Mouse (Mus musculus) lung, postnatal 0 days (tissue): ENCODE results near the gene Tex11. TPM values are rescaled to one million over a fixed set of nuclear protein-coding genes. Genes with fewer than 3 reads are reported as not detected.
"Not testable (repeated sequence)": the region's sequence is repeated elsewhere in the genome, so short reads cannot be mapped to it uniquely, and the experiment has no call there.

Source experiments
- ATAC-seq: fragments of 200-750 bp; cut with Nextera tagmentation; 2 replicates; pipeline ENCODE4 v1.8.0; 2017; ENCODE audit warnings: moderate library complexity
- DNase-seq: peaks from one replicate; pipeline ENCODE4 v3.0.0-alpha.2; 2016; ENCODE audit warnings: low spot score
- H3K27ac ChIP-seq: fragments of 300-500 bp; sonication (generic); 2 replicates; pipeline ENCODE4 v1.5.1; 2014; ENCODE audit warnings: antibody characterized with exemption, mild to moderate bottlenecking, low read length, mixed read lengths
- H3K27me3 ChIP-seq: fragments of 300-500 bp; sonication (generic); replicated peaks from 2 replicates; pipeline ENCODE4 v1.6.1; 2014; ENCODE audit warnings: low read length, mixed read lengths; ENCODE audit not compliant: insufficient read depth
- H3K36me3 ChIP-seq: fragments of 300-500 bp; sonication (generic); 2 replicates; pipeline ENCODE4 v1.6.1; 2014; ENCODE audit warnings: low read length, mixed read lengths; ENCODE audit not compliant: insufficient read depth
- H3K4me1 ChIP-seq: fragments of 300-500 bp; sonication (generic); 2 replicates; pipeline ENCODE4 v1.6.1; 2014; ENCODE audit warnings: antibody characterized with exemption, low read depth, low read length, mixed read lengths; ENCODE audit not compliant: insufficient read depth
- H3K4me2 ChIP-seq: fragments of 300-500 bp; sonication (generic); replicated peaks from 2 replicates; pipeline ENCODE4 v1.6.1; 2014; ENCODE audit warnings: low read depth, mild to moderate bottlenecking, low read length, moderate library complexity, mixed read lengths
- H3K4me3 ChIP-seq: fragments of 300-500 bp; sonication (generic); 2 replicates; pipeline ENCODE4 v1.5.1; 2014; ENCODE audit warnings: low read depth, low read length
- H3K9ac ChIP-seq: fragments of 300-500 bp; sonication (generic); replicated peaks from 2 replicates; pipeline ENCODE4 v1.6.1; 2014; ENCODE audit warnings: low read depth, mild to moderate bottlenecking
- H3K9me3 ChIP-seq: fragments of 300-500 bp; sonication (generic); 2 replicates; pipeline ENCODE4 v1.6.1; 2016; ENCODE audit warnings: low read length, mixed read lengths
- CTCF ChIP-seq: IDR thresholded peaks from 2 replicates; pipeline ENCODE4 v1.5.1; 2016; ENCODE audit warnings: antibody characterized with exemption, mild to moderate bottlenecking
- EP300 ChIP-seq: IDR thresholded peaks from 2 replicates; pipeline ENCODE4 v1.6.1; 2016; ENCODE audit warnings: antibody characterized with exemption, mild to moderate bottlenecking, control low read depth
- WGBS: fragments of 180-500 bp; shearing (Covaris S2); extraction: QIAGEN DNeasy Blood & Tissue Kit; methylation state at CpG from one replicate; pipeline ENCODE4 v1.1.7; 2014; 5-methylcytosine and 5-hydroxymethylcytosine counted together
- polyA plus RNA-seq: library from polyadenylated mRNA; unstranded; fragments of >200 nt; fragmentation: Nextera tagmentation; extraction: Ambion mirVana; gene quantifications from 2 replicates; pipeline ENCODE4 v1.2.1, GENCODE M21; 2015

Tex11 gene
- 0.14 TPM in 1 of 2 replicates, not detected in the other for polyA plus RNA-seq

DNA sequence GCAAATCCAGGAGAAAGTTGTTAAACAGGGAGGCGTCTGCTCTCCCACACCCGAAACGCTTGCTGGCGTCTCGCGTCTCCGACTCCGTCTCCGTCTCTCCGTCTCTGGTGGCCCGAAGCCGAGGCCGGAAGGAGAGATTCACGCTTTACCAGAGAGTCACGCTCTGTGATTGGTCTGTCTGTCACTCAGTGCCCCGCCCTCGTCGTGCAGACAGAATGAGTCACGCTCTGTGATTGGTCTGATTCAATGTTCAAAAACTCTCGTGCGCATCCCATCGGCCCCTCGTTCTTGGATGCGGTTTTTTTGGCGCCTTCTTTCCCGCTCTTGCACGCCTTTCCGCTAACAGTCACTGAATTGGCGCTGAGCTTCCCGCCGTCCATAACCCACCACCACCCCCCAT is at the start of gene Tex11:
Tex11 (minus strand) TSS at position 127 of the 400 bp plus-strand sequence.
- no peaks in the 10 kb centered on the region for H3K27me3 ChIP-seq
- H3K4me2 ChIP-seq: no peak within 1 kb of the TSS
- H3K9me3 ChIP-seq: no peaks in the 10 kb centered on the region
- WGBS: 90% methylated on average over 31 of the region's 31 CpGs
- no peak within 1 kb of the TSS for H3K4me3 ChIP-seq
- ATAC-seq: no peak
- H3K4me1 ChIP-seq: no peaks in the 10 kb centered on the region
- no peak within 1 kb of the TSS for H3K9ac ChIP-seq
- TF ChIP-seq EP300 (no peak), CTCF (no peak)
- no peak within 1 kb of the TSS for H3K27ac ChIP-seq
- no peaks in the 10 kb centered on the region for H3K36me3 ChIP-seq
- no peak for DNase-seq

DNA sequence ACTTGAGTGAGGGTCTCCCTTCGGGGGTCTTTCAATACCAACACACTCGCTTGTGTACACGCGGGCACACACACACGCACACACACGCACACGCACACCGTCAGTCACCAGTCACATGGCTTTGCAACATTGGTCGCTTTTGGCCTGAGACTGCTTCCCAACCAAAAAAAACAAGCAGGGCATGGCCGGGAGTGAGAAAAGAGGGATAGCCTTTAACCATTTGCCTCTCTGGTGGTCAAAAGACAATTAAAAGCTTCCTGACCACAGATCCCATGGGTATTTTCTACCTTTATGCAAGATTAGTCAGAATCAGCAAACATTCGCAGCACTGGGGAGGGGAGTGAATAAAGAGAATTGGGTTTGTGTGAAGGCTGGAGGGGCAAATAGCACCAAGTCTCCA is 26.5 kb upstream of the Tex11 start, which contains the start of gene Slc7a3:
Slc7a3 (minus strand) TSS at position 101 of the 400 bp plus-strand sequence.
- DNase-seq (no peak), ATAC-seq (no peak)
- H3K4me2 ChIP-seq: peak within 1 kb of the TSS; percentile 30; the same call in 1 of the 2 replicates
- no peaks in the 10 kb centered on the region for H3K4me1 ChIP-seq
- H3K4me3 ChIP-seq: 0 out of 2 replicates have a peak within 1 kb of the TSS, but pooled peaks have one; percentile 10
- no peak within 1 kb of the TSS for H3K9ac ChIP-seq
- no peaks in the 10 kb centered on the region for H3K36me3 ChIP-seq
- no peak within 1 kb of the TSS for H3K27ac ChIP-seq
- no peaks in the 10 kb centered on the region for H3K9me3 ChIP-seq
- TF ChIP-seq EP300 (no peak), CTCF (no peak)
- WGBS: 29% methylated on average over 11 of the region's 11 CpGs
- no peaks in the 10 kb centered on the region for H3K27me3 ChIP-seq

DNA sequence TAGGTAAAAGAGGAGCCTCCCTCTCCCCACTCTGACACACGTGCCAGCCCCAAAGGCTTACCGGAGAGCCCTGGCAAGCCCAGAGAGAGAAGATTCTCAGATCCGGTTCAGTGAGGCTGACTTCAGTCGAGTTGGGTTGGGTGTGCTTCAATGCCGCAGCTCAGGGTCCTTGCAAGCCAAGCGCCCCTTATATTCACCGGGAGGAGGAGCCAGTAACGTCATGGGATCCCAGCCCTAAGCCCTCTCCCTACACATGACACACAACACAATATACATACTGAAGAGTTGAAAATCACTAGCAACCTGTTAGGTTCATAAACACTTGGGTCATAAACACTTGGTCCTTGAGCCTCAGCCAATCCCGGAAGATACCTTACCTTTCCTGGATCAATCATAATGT is 25.7 kb upstream of the Tex11 start:
- H3K9me3 ChIP-seq, DNase-seq, H3K4me1 ChIP-seq, H3K36me3 ChIP-seq, ATAC-seq, H3K27me3 ChIP-seq, H3K9ac ChIP-seq, H3K27ac ChIP-seq: not testable (repeated sequence)
- Histone ChIP-seq H3K4me3 (0 out of 2 replicates have a peak overlapping the region, but pooled peaks have one; percentile 10), H3K4me2 (0 out of 2 replicates have a peak overlapping the region, but pooled peaks have one; percentile 30)
- 13% methylated on average over 4 of the region's 9 CpGs for WGBS

DNA sequence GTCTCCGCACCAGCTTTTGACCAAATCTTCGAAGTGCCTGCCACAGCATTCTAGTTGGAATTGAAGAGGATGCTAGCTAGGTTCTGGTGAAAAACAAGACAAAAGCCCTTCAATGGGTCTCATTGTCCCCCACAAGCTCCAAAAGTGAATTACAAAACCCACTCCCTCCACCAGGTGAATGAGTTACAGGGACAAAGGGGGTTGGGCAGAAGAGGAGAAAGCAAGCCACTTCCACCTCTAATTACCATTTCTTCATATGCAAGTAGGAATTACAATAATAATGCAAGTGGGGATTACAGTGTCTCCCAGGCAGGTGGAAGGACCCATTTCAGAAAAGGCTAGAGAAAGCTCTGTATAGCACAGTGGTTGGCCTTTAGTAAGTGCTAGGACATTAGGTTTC is 24.7 kb upstream of the Tex11 start:
- Histone ChIP-seq H3K36me3 (no peaks in the 10 kb centered on the region), H3K27ac (no peak overlapping the region), H3K9me3 (no peaks in the 10 kb centered on the region), H3K27me3 (no peaks in the 10 kb centered on the region), H3K4me2 (no peak overlapping the region), H3K4me3 (no peak overlapping the region), H3K4me1 (no peaks in the 10 kb centered on the region), H3K9ac (no peak overlapping the region)
- TF ChIP-seq EP300: no peak
- no peak for TF ChIP-seq CTCF
- DNase-seq (no peak), ATAC-seq (no peak)
- 69% methylated on average over 2 of the region's 2 CpGs for WGBS

DNA sequence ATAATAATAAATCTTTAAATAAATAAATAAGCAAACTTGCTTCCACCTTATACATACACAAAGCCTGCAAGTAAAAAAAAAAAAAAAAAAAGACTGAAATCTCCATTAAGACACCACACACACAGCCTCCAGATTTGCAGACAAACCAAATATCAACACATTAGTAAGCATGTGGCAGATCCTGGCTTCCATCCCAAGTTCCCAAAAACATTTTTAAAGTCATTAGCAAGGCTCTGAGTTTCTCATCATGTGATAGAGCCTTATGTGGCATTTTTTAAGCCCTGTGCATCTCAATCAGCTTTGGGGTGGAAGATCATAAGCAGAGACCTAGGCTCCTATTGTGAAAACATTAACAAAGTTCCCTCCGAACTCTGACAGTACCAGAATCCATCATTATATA is 5.8 kb upstream of the Tex11 start:
- no peak for TF ChIP-seq EP300
- TF ChIP-seq CTCF: no peak
- DNase-seq: no peak
- 53% methylated on average over 1 of the region's 1 CpGs for WGBS

DNA sequence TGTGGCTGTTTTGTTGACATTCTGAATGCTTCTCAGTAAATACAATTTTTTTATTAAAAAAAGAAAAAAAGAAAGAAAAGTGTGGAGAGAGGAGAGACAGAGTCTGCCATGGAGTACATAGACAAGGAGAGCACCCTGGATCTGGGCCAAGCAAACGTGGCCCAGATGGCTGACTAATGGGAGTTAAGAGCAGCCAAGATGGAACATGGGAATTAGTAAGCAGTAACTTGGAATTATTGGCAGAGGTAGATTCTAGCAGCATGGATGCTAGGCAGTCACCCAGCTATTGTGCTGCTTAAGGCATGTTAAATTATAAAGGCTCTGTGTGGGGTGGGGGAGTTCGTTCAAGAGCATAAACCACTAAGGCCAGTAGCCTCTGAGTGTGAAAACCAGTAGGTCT is 4.0 kb upstream of the Tex11 start:
- ATAC-seq (no peak), DNase-seq (no peak)
- Histone ChIP-seq H3K27me3 (no peaks in the 10 kb centered on the region), H3K4me1 (no peaks in the 10 kb centered on the region), H3K27ac (no peak overlapping the region), H3K9me3 (no peaks in the 10 kb centered on the region), H3K9ac (no peak overlapping the region), H3K4me2 (no peak overlapping the region), H3K36me3 (no peaks in the 10 kb centered on the region), H3K4me3 (no peak overlapping the region)
- WGBS: 57% methylated on average over 2 of the region's 2 CpGs
- TF ChIP-seq EP300 (no peak), CTCF (no peak)

More for the DNA sequence above, 5.8 kb upstream of the Tex11 start:
- Histone ChIP-seq H3K36me3 (no peaks in the 10 kb centered on the region), H3K9ac (no peak overlapping the region), H3K4me1 (no peaks in the 10 kb centered on the region), H3K27ac (no peak overlapping the region), H3K9me3 (no peaks in the 10 kb centered on the region), H3K4me3 (no peak overlapping the region), H3K4me2 (no peak overlapping the region), H3K27me3 (no peaks in the 10 kb centered on the region)
- ATAC-seq: no peak

DNA sequence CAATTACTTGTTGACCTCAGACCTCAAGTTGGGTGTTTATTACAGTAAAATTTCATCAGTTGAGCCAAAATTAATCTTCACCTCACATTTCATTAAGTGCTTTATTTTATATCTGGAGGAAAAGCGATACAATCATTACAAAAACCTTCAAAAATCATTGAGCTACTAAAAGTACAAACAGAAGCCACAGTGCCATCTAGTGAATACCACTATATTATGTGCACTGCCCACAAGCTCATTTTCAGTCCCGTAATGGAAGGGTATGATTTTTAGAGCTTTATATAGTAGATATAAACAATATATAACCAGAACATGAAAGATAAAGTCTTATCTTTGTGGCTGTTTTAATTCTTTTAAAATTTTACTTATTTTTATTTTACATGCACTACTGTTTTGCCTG is 115.8 kb downstream of the Tex11 start:
- H3K9me3 ChIP-seq: no peaks in the 10 kb centered on the region
- peak; percentile 57 for TF ChIP-seq CTCF
- no peak for TF ChIP-seq EP300
- no peaks in the 10 kb centered on the region for H3K27me3 ChIP-seq
- no peaks in the 10 kb centered on the region for H3K36me3 ChIP-seq
- ATAC-seq (no peak), DNase-seq (peak; percentile 31)
- WGBS: 19% methylated on average over 2 of the region's 2 CpGs
- no peaks in the 10 kb centered on the region for H3K4me1 ChIP-seq
- H3K4me2 ChIP-seq: no peak overlapping the region
- H3K27ac ChIP-seq: no peak overlapping the region
- no peak overlapping the region for H3K9ac ChIP-seq
- no peak overlapping the region for H3K4me3 ChIP-seq
